25 mouse cellular contexts compared by ENCODE assay signal in genomic region chr13:108821270-108821669, GRCm38 (mm10).
"Had no signal": no experiment of that assay in that cellular context is flagged by ENCODE, and none has a peak within 500 bp of the region (broad histone marks: within the 10 kb centered on the region; RNA-seq: fewer than 3 reads in every experiment).

No protein-coding gene starts in this region.

- ATAC-seq: hindbrain, embryonic 16.5 days; inflammation-experienced regulatory T-cells, adult 6 months; intestine, embryonic 15.5 days; intestine, postnatal 0 days had no signal

- H3K9me3 ChIP-seq: heart, embryonic 10.5 days; heart, embryonic 12.5 days; hindbrain, embryonic 10.5 days; hindbrain, embryonic 12.5 days; intestine, embryonic 15.5 days; liver, embryonic 13.5 days; liver, embryonic 15.5 days had no signal

- H3K36me3 ChIP-seq: heart, embryonic 10.5 days; heart, embryonic 12.5 days; hindbrain, embryonic 10.5 days; hindbrain, embryonic 12.5 days; intestine, embryonic 15.5 days; liver, embryonic 13.5 days; liver, embryonic 15.5 days had no signal

- DNase-seq: gastrocnemius, adult 2 months; gastrocnemius, postnatal 10 days; gastrocnemius, postnatal 25 days; heart, adult 18-20 months; heart, postnatal 4 days; kidney, adult 18-20 months; kidney, adult 8-10 months; kidney, postnatal 10 days; kidney, postnatal 25 days; kidney, postnatal 4 days; liver; liver, embryonic 13.5 days had no signal

- H3K9ac ChIP-seq: heart, embryonic 12.5 days; hindbrain, embryonic 12.5 days; hindbrain, embryonic 14.5 days; intestine, embryonic 15.5 days; liver, embryonic 13.5 days; liver, embryonic 15.5 days had no signal

- H3K27ac ChIP-seq: gastrocnemius, adult 2 months; heart, embryonic 10.5 days; hindbrain, embryonic 10.5 days; hindbrain, embryonic 12.5 days; hindbrain, embryonic 14.5 days; intestine, embryonic 15.5 days; layer of hippocampus, adult 2 months; left cerebral cortex, adult 2 months; liver, embryonic 13.5 days; liver, embryonic 15.5 days had no signal

- H3K4me2 ChIP-seq: heart, embryonic 12.5 days; hindbrain, embryonic 12.5 days; hindbrain, embryonic 14.5 days; intestine, embryonic 15.5 days; liver, embryonic 11.5 days; liver, embryonic 13.5 days; liver, embryonic 15.5 days had no signal

- H3K27me3 ChIP-seq: heart, embryonic 12.5 days; hindbrain, embryonic 12.5 days; intestine, embryonic 15.5 days; liver, embryonic 13.5 days; liver, embryonic 15.5 days had no signal

- H3K4me3 ChIP-seq: gastrocnemius, adult 2 months; heart, embryonic 10.5 days; heart, embryonic 12.5 days; hindbrain, embryonic 10.5 days; hindbrain, embryonic 12.5 days; intestine, embryonic 15.5 days; layer of hippocampus, adult 2 months; left cerebral cortex, adult 2 months; liver, embryonic 13.5 days; liver, embryonic 15.5 days had no signal

- H3K4me1 ChIP-seq: heart, embryonic 10.5 days; heart, embryonic 12.5 days; hindbrain, embryonic 10.5 days; hindbrain, embryonic 12.5 days; intestine, embryonic 15.5 days; liver, embryonic 13.5 days; liver, embryonic 15.5 days had no signal
